Mouse (Mus musculus): Measurements from ENCODE around the gene Cd200r2.
A peak's percentile ranks its signal among the peaks of the same experiment; 100 is the strongest.
"Not testable (repeated sequence)": the region's sequence is repeated elsewhere in the genome, so short reads cannot be mapped to it uniquely, and the experiment has no call there.

Gene Cd200r2

DNA sequence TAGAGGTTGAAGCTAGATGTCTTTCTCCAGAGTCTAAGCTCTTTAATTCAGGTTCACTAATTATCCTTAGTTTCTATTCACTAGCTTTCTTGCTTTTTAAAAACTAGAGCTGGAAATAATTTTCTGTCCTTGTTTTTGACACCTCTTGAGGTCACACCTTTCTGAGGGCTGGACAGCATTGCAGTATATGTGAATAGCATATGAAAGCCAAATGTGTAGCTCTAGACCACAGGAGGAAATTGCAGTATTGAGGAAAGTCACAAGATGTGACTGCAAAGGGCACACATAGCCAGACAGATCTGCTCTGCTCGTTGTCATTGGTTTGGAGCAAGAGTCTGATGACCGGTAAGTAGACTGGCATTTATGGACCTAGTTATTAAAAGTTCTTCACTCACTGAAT is at the start of gene Cd200r2:
Gene Cd200r2 (plus strand): TSS at position 301 of the 400 bp plus-strand sequence.
- DNase-seq (ENCODE audit: low spot score in 2 of 2): no peak

DNA sequence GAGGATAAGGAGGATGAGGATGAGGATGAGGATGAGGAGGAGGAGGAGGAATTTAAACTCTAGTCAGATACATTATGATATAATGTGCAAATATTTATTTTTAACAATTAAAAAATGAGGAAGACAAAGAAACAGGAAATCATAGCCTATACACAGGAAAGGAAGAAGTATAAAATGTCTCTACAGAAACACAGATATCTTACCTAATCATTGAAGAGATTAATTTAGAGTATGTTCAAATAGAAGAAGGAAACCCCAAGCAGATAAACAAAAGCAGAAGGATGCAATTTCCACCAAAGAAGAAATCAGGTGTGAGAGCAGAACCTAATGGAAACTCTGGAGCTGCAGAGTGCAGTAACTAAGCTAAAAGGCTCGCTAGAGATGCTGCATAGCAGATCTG is 48.9 kb upstream of the Cd200r2 start:
- DNase-seq (ENCODE audit: low spot score in 2 of 2): no peak

DNA sequence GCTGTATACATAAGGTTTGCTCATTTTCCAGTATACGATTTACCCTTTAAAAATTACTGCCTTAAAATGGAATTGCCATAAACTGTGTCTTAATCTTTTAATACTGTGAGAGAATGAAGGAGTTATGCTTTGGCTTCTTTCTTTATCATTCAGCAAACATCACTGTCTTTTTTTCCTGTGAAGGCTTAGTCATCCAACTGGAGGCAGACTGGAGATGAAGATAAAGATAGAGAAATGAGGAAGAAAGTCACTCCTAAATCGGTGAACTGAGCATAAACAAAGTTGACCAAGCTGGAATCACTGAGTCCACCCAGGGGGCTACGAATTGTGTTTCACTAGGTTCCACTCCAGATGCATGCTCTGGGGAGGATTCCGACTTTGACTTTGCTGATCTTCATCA is 46.4 kb upstream of the Cd200r2 start:
- DNase-seq (ENCODE audit: low spot score in 2 of 2): no peak

DNA sequence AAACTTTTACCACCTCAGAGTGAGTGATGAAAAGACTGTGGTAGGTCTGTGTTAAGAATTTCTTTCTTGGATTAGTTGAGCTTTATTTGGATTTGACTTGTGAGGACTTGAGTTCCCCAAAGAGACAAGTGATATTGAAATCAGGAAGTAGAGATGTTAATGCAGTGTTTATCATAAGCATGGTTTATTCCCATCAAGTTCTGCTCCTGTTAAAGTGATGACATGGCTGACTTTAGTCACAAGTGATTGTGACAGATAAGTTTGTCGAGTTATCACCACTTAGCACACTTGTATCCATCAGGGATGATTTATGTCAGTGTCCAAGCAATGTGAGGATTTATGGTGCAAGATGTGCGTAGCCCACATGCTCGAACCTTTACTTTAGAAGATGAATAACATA is 34.6 kb upstream of the Cd200r2 start:
- DNase-seq (ENCODE audit: low spot score in 2 of 2): no peak

DNA sequence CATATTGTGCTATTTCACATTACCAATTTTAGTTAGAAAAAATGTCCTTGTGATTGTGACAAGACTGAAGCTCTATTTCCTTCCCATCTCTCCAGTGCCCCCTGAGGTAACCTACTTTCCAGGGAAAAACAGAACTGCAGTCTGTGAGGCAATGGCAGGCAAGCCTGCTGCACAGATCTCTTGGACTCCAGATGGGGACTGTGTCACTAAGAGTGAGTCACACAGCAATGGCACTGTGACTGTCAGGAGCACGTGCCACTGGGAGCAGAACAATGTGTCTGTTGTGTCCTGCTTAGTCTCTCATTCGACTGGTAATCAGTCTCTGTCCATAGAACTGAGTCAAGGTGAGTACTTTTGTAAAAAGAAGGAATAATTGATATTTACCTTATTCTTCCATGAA is 33.7 kb upstream of the Cd200r2 start:
- not testable (repeated sequence) for DNase-seq (ENCODE audit: low spot score in 2 of 2)

DNA sequence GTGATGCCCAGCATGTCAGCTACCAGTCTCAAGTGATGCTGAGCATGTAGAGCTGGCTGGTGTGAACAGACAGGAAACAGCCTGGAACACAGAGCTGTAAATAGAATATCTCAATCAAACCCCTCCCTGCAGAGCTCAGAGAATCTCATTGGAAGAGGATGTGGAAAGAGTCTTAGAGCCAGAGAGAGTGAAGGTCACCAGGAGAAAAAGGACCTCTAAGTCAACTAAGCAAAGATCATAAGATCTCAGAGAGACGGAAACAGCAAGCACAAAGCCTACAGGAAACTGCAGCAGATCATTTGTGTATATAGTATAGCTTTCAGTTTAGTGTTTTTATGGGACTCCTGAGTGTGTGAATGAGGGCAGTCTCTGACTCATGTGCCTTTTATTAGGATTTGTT is 8.3 kb downstream of the Cd200r2 start:
- no peak for DNase-seq (ENCODE audit: low spot score in 2 of 2)

DNA sequence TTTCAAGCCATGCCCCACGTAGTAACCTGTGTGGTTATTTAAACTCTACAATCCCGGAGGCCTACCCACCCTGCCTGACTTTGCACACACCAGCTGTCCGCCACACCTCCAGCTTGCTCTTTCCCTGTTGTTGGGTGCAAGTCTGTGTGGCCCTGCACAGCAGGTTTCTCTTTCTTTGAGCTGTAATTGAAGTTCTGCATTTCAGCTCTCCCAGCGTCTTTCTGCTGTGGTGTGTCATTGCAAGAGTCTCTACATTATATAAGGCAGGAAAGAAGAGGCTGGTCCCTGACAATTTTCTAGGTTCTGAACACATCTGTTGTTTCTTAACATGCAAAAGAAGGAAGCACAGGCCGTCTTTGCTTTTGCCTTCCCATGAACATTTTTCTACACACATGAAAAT is 9.7 kb downstream of the Cd200r2 start:
- DNase-seq (ENCODE audit: low spot score in 2 of 2): no peak

DNA sequence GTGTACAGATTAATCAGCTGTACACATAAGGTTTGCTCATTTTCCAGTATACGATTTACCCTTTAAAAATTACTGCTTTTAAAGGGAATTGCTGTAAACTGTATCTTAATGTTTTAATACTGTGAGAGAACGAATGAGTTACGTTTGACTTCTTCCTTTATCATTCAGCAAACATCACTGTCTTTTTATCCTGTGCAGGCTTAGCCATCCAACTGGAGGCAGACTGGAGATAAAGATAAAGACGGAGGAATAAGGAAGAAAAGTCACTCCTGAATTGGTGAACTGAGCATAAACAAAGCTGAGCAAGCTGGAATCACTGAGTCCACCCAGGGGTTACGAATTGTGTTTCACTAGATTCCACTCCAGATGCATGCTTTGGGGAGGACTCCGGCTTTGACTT is 10.7 kb downstream of the Cd200r2 start:
- DNase-seq (ENCODE audit: low spot score in 2 of 2): no peak

DNA sequence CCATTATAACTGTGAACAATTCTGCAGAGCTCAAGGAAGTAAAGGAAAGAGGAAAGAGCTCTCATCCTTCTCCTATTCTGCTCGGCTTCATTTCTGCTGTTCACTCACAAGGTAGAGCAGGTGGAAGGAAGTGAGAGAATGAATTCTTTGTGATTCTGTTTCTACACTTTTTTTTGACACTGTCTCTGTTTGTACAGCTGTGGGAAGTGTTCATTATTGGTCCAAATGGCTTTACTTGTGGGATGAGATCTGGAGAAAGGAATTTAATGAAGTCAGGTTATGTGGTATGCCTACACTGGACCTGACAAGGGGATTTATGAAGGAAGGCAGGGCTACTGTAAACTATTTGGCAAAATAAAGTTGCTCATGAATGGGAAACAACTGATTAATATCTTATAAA is 23.9 kb downstream of the Cd200r2 start:
- DNase-seq (ENCODE audit: low spot score in 2 of 2): no peak

DNA sequence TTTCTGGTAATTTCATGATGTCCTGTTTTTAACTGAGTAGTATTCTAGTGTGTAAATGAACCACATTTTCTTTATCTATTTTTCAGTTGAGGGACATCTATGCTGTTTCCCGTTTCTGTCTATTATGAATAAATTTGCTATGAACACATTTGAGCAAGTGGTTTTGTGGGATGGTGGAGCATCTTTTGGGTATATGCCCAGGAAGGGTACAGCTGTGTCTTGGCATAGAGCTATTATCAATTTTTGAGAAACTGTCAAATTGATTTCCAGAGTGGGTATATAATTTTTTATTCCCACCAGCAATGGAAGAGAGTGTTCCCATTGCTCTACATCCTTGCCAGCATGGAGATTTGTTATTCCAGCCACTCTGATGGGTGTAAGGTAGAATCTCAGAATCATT is 65.1 kb downstream of the Cd200r2 start:
- DNase-seq (ENCODE audit: low spot score in 2 of 2): no peak

DNA sequence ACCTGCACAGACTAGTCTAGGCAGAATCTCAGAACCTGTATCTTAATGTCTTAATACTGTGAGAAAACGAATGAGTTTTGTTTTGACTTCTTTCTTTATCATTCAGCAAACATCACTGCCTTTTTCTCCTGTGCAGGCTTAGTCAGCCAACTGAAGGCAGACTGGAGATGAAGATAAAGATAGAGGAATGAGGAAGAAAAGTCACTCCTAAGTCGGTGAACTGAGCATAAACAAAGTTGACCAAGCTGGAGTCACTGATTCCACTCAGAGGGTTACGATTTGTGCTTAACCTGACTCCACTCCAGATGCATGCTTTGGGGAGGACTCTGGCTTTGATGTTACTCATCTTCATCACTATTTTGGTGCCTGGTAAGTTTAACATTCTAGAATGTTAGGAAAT is 76.6 kb downstream of the Cd200r2 start, which contains the start of gene Cd200r3:
Gene Cd200r3 (plus strand): TSS at position 211 of the 400 bp plus-strand sequence.
- DNase-seq (ENCODE audit: low spot score in 2 of 2): no peak

DNA sequence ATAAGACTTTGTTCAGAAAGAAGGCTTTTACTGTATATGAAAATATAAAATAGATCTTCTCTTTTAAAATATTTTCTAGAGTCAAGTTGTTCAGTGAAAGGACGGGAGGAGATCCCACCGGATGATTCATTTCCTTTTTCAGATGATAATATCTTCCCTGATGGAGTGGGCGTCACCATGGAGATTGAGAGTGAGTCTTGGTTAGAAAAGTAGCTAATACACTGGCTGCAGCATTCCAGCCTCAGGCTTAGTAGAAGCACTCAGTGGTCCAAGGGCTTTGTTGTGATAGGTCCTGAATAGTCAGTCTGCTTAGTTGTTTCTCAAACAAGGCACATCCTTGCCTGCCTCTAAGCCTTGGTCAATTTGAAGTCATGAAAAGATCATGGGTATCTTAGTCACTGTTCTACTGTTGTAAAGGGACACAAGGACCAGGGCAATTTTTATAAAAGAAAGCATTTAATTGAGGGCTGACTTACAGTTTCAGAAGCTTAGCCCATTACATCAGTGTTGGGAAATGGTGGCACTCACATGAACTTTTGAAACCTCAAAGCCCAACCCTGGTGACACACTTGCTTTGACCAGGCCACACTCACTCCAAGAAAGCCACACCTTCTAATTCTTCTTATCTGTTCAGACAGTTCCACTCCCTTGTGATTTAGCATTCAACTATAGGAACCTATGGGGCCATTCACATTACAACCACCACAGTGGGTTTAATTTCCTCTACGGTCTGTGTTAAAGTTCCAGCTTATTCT is 84.6 kb downstream of the Cd200r2 start:
- DNase-seq (ENCODE audit: low spot score in 2 of 2): no peak

DNA sequence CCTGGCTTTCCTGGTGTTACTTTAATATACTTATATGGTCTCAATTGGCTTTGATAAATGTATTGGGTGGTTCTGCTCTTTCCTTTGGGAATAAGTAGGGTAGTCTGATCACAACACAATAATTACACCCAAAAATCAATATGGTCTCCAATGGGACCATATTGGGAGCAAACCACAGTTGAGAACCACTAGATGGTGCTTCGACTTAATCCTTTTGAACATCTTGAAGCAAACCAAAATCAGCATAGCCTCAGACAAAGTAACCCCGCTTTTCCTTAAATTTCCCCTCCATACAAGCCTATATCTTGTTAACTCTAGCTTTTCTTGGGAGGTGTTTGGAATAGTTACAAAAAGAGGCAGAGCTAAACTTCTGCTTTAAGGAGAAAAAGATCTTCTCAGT is 95.4 kb downstream of the Cd200r2 start:
- DNase-seq (ENCODE audit: low spot score in 2 of 2): no peak

DNA sequence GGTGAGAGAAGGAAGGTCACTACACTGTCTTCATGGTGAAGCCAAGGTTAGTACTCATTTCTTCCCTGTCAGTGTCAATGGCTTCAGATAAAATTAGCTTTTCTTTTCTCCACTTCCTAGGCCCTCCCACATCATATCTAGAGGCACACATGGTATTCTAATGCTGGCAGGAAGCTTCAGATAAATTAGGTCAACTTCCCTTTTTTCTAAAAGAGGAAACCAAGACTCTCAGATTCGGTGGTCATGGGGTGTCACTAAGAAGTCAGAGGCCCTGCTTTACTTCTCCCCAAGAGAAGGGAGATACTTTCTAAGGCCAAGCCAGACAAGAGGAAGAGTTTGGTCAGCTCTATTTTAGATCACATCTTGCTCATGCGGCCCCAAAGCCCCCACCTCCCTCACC is 95.9 kb downstream of the Cd200r2 start:
- DNase-seq (ENCODE audit: low spot score in 2 of 2): peak in 1 of 2 experiments; percentile 6

DNA sequence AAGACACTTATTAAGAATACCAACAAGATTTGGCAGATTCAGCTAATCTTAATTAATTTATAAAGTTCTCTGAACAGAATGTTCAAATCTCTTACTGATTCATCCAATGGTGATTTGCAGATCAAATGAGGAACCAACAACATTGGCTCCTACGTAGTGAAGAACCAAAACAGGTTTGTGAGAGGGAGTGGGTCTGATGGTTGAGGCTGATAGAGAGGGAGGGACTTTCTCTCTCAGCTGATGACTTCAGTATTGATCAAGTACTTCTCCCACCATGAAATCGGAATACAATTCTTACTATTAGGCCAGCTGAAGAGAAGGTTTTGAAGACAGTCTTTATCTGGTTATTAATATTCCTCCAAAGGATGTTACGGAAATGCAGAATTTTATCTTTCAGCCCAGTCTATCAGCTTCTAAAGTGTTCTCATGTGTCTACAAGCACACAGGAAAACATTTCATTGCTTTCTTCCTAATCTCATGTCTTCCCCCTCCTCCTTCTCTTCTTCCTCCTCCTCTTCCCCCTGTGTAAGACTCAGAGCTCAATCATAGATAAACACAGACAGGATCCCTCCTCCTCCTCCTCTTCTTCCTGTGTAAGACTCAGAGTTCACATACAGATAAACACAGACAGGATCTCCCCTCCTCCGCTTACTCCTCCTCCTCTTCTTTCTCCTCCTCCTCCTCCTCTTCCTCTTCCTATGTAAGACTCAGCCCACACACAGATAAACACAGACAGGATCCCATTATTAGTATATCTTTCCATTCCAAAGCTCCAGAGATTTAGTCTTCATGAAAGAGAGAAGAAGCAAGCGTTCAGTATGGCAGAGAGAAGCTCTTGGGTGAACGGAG is 97.9 kb downstream of the Cd200r2 start:
- DNase-seq (ENCODE audit: low spot score in 2 of 2): no peak

DNA sequence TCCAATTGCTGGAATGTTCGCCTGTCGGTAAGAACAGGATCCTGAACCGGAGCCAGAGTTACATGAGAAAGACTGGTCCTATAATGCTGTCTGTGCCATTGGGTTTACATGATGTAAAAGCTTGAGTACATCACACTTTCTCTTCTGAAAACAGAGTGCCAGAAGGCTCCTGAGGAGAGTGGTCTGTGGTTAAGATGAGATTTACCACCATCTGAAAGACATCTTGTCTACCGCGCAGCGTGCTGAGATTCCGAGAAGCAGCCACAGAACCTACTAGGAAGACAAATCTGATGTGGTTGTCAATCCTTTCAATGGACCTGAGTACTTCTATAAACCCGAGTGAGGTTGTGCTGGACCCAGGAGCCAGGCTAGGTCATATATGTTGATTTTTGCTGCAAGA is 98.5 kb downstream of the Cd200r2 start:
- no peak for DNase-seq (ENCODE audit: low spot score in 2 of 2)
